Mouse (Mus musculus): Measurements from ENCODE around the gene Mfap3l. TPM values are rescaled to one million over a fixed set of nuclear protein-coding genes. Genes with fewer than 3 reads are reported as not detected.

Gene Mfap3l
- polyA plus RNA-seq, 1 experiment from 2014 or later, result 0.74 TPM

- WGBS, result 60% methylated on average over 3 of the region's 3 CpGs
- ATAC-seq (no peak), DNase-seq (ENCODE audit: low spot score) (peak; percentile 10)
These were observed 86.1 kb downstream of the Mfap3l start for GRCm38 (mm10) chr8:60718692-60719091.

More at GRCm38 (mm10) chr8:60718692-60719091, 86.1 kb downstream of the Mfap3l start:
- Histone ChIP-seq H3K36me3 (ENCODE audit: control insufficient read depth, insufficient read depth, low read length) (no peaks in the 10 kb centered on the region), H3K4me1 (ENCODE audit: control insufficient read depth, insufficient read depth, low read length) (no peaks in the 10 kb centered on the region), H3K4me3 (ENCODE audit: low read depth, low read length) (no peak overlapping the region), H3K27me3 (replicated peaks; ENCODE audit: control insufficient read depth, insufficient read depth, low read length) (no peaks in the 10 kb centered on the region), H3K4me2 (ENCODE audit: low read length) (no peak overlapping the region), H3K9me3 (replicated peaks; ENCODE audit: control insufficient read depth, low read length) (no peaks in the 10 kb centered on the region), H3K27ac (ENCODE audit: low read depth, low read length) (no peak overlapping the region), H3K9ac (ENCODE audit: low read length) (no peak overlapping the region)

Other genes with a start within 250 kb of the Mfap3l start
- not detected in 2 replicates for gene Gm10283, start 129.6 kb upstream of the Mfap3l start, polyA plus RNA-seq (2014; fragmentation: Nextera tagmentation; extraction: Ambion mirVana)
- gene Aadat, start 126.9 kb upstream of the Mfap3l start, polyA plus RNA-seq (2014; fragmentation: Nextera tagmentation; extraction: Ambion mirVana), result 0.55 and 0.78 TPM in 2 replicates

Data from forebrain, embryonic 14.5 days (tissue).